Mouse (Mus musculus) forebrain, embryonic 12.5 days (tissue): ENCODE results near the gene Eif6. TPM values are rescaled to one million over a fixed set of nuclear protein-coding genes. Genes with fewer than 3 reads are reported as not detected.

Experiments
- ATAC-seq: fragments of 200-750 bp; cut with Nextera tagmentation; 2 replicates; pipeline ENCODE4 v1.8.0; 2017; ENCODE audit warnings: moderate TSS enrichment; ENCODE audit not compliant: low FRiP score
- H3K27ac ChIP-seq: fragments of 300-500 bp; sonication (generic); 2 replicates; pipeline ENCODE4 v1.5.1; 2016; ENCODE audit warnings: mild to moderate bottlenecking
- H3K27me3 ChIP-seq: fragments of 300-500 bp; sonication (generic); 2 replicates; pipeline ENCODE4 v1.6.1; 2016; ENCODE audit warnings: mild to moderate bottlenecking
- H3K36me3 ChIP-seq: fragments of 300-500 bp; sonication (generic); replicated peaks from 2 replicates; pipeline ENCODE4 v1.6.1; 2016; ENCODE audit warnings: mild to moderate bottlenecking
- H3K4me1 ChIP-seq: fragments of 300-500 bp; sonication (generic); 2 replicates; pipeline ENCODE4 v1.6.1; 2016
- H3K4me2 ChIP-seq: fragments of 300-500 bp; sonication (generic); 2 replicates; pipeline ENCODE4 v1.6.1; 2016; ENCODE audit warnings: mild to moderate bottlenecking, moderate library complexity
- H3K4me3 ChIP-seq: fragments of 300-500 bp; sonication (generic); replicated peaks from 2 replicates; pipeline ENCODE4 v1.5.1; 2016; ENCODE audit warnings: mild to moderate bottlenecking
- H3K9ac ChIP-seq: fragments of 300-500 bp; sonication (generic); 2 replicates; pipeline ENCODE4 v1.6.1; 2016; ENCODE audit warnings: mild to moderate bottlenecking
- H3K9me3 ChIP-seq: fragments of 300-500 bp; sonication (generic); 2 replicates; pipeline ENCODE4 v1.6.1; 2016
- WGBS: fragments of 180-500 bp; shearing (Covaris S2); methylation state at CpG from one replicate; pipeline ENCODE4 v1.1.7; 2016; 5-methylcytosine and 5-hydroxymethylcytosine counted together
- polyA plus RNA-seq: library from polyadenylated mRNA; unstranded; fragments of >200 nt; fragmentation: Nextera tagmentation; extraction: Ambion mirVana; gene quantifications from 2 replicates; pipeline ENCODE4 v1.2.1, GENCODE M21; 2016

The Eif6 gene
- polyA plus RNA-seq, 1 experiment from 2014 or later, result 160 TPM

DNA sequence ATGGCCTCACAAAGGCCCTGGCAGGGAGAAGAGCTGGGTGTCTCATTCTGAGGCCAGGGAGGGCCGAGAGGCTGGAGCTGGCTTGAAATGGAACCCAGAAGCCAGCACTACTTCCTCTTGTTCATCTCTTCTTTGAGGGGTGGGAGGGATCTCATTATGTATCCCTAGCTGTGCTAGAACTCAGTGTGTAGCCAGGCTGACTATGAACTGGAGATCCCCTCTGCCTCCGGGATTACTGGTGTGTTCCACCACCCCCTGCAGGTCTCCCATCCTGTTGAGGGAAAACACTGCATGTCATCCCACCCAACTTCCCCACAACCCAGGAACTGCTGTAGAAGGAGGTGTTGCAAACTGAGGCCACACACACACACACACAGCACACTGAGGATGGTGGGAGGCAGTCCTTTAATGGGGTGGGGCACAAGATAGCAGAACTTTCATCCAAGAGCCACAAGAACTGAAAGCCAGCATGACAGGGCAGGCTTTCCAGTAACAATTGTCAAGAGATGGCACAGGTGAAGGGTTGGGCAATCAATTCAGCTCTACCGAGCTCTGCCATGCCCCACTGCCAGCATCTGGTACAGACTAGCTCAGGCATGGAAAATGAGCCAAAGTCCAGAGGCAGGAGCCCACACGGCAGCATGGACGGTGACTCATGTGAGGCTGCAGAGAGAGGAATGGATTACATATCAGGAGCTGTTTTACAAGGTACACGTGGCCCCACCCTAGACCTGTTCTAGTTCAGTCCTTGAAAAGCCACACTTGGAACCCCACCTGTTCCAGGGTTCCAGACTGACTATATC lies 7.1 kb downstream of the Eif6 start:
- H3K9me3 ChIP-seq, result no peaks in the 10 kb centered on the region
- peak overlapping the region; percentile 56 for H3K4me3 ChIP-seq
- peaks cover 22% of the 10 kb centered on the region for H3K4me1 ChIP-seq
- H3K27ac ChIP-seq, result peak overlapping the region; percentile 51
- H3K9ac ChIP-seq, result peak overlapping the region; percentile 74
- peak overlapping the region; percentile 82 for H3K4me2 ChIP-seq
- ATAC-seq, result peak; percentile 34; the same call in 1 of the 2 replicates
- 66% methylated on average over 6 of the region's 6 CpGs for WGBS
- H3K36me3 ChIP-seq, result peaks cover 44% of the 10 kb centered on the region
- no peaks in the 10 kb centered on the region for H3K27me3 ChIP-seq

DNA sequence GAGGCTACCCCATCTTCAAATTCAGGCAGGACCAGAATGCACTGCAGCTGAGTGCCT lies 7.5 kb downstream of the Eif6 start, which contains the start of gene BC029722:
BC029722 (minus strand) TSS at position 35 of the 57 bp plus-strand sequence.
- H3K4me1 ChIP-seq, result peaks cover 22% of the 10 kb centered on the region
- ATAC-seq, result no peak
- peak within 1 kb of the TSS; percentile 82 for H3K4me2 ChIP-seq
- no peaks in the 10 kb centered on the region for H3K9me3 ChIP-seq
- peak within 1 kb of the TSS; percentile 74 for H3K9ac ChIP-seq
- H3K4me3 ChIP-seq, result peak within 1 kb of the TSS; percentile 56
- H3K27ac ChIP-seq, result peak within 1 kb of the TSS; percentile 51
- no peaks in the 10 kb centered on the region for H3K27me3 ChIP-seq
- peaks cover 44% of the 10 kb centered on the region for H3K36me3 ChIP-seq

DNA sequence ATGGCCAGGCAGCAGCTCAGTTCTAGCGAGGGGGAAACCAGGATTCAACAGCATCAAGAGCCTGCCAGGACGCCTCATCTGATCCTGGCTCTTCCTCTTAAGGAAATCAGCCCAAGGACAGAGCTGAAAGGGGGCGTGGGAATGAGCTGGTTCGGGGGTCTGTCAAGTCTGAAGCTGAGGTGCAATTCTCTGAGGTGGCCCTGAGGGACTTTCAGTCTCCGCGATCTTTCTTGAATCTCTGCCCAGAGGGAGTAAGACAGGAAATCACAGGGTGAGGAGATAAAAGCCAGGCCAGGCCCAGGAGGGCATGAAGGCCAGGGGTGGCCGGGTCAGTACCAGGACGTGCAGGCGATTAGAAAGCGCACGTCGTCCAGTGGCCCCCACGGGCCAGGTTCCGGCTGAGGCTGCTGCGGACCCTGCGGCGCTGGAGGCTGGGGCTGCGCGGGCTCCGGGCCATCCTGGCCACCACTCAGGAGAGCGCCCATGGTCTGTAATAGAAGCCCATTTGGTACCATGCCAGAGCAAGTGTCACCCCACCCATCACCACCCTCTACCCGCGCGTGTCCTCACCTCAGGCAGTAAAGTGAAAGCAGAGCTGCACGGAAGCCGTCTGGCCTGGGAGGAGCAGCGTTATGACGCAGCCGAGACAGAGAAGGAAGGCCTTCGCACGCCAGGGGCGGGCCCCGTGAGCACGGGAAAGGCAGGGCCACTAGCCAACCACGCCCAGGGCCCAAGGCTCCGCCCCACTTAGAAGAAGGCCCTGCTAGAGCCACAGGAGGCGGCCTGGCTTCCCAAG lies 7.9 kb downstream of the Eif6 start:
- Histone ChIP-seq H3K4me3 (peak overlapping the region; percentile 56), H3K27ac (peak overlapping the region; percentile 51), H3K4me2 (peak overlapping the region; percentile 82), H3K9me3 (no peaks in the 10 kb centered on the region), H3K27me3 (no peaks in the 10 kb centered on the region), H3K4me1 (peaks cover 22% of the 10 kb centered on the region), H3K9ac (peak overlapping the region; percentile 74), H3K36me3 (peaks cover 40% of the 10 kb centered on the region)
- peak; percentile 94 for ATAC-seq
- WGBS, result 2% methylated on average over 37 of the region's 37 CpGs

DNA sequence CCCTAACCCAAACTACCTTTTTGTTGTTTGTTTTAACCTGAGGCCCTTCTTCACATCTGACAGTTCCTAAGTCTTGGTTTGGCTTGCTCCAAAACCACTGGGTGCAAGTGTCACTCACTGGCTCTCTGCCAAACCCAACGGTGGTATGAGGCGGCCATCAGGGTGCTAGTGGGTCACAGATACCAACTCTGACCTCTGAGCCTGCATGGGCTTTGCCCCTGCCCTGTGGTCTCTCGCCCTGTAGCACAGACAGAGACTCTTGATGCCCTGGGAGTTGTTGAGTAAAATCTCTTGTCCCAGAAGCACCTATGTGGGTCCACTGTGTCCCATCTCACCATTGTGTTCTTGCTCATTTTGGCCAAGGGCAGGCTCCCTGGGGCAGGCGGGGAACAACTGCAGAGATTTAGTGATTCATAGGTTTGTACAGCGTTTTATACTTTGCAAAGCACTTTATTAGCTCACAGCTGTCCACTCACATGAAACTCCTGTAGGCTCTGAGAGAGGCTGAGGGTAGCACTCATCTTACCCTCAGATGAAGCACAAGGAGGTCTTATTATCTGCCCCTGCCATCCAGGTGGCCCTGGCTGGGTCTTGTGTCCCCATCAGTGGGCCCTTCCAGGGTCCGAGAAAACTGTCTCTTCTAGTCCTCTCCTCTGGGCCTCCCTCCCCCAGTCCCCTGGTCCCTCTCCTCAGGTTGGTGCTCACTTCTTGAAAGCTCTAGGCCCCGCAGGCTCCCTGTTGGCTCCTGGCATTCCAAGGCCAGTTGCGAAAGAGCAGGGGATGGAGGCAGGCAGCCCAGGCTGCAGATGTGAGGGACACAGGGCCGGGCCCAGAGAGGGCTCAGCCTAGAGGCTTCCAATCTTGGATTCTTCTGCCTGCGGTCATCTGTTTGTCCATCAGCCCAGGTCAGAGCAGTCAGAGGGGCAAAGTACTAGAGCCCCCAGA lies 9.2 kb downstream of the Eif6 start:
- no peak overlapping the region for H3K27ac ChIP-seq
- 83% methylated on average over 10 of the region's 10 CpGs for WGBS
- no peak overlapping the region for H3K4me3 ChIP-seq
- no peaks in the 10 kb centered on the region for H3K27me3 ChIP-seq
- H3K4me2 ChIP-seq, result peak overlapping the region; percentile 82; the same call in 1 of the 2 replicates
- no peak for ATAC-seq
- no peak overlapping the region; the same call in 1 of the 2 replicates for H3K9ac ChIP-seq
- no peaks in the 10 kb centered on the region for H3K9me3 ChIP-seq
- peaks cover 22% of the 10 kb centered on the region for H3K4me1 ChIP-seq
- peaks cover 28% of the 10 kb centered on the region for H3K36me3 ChIP-seq

DNA sequence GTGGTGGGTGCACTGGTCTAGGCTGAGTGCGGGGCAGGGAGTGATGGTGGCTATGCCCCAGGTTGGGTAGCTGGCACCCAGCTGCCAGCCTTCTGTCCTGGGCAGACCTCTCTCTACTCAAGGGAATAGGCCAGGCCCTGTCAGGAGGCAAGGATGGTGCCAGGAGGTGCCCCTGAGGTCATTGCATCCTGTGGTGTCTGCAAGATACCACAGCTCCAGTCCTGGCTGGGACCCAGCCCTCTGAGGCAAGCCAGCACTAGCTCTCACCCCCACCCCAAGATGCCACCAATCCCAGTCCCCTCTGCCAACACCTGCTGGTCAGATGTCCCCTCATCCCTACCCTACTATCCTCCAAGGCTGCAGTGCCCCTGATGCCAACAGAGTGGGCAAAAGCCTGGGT lies 10.5 kb downstream of the Eif6 start:
- peaks cover 16% of the 10 kb centered on the region for H3K36me3 ChIP-seq
- ATAC-seq, result no peak

DNA sequence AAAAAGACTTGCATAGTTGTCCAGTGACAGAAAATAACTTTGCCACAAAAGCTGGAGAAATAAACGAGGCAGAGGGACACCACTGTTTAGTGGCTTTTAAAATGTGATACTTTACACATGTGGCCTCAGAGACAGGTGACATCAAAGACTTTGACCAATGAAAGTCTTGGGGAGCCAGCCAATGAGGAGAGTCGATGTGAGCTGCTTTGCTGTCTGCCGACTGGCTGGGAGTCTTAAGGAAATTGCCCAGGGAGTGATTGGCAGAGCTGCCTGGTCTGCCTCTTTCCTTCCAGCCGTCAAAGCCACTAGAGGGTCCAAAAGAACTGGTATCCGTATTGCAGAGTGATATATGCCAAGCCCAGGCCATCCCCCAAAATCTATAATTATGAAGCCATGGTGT lies 11.9 kb downstream of the Eif6 start:
- WGBS, result 38% methylated on average over 5 of the region's 5 CpGs
- Histone ChIP-seq H3K4me1 (peaks cover 22% of the 10 kb centered on the region), H3K27ac (no peak overlapping the region), H3K9ac (no peak overlapping the region), H3K4me2 (no peak overlapping the region), H3K36me3 (peaks cover 3% of the 10 kb centered on the region; the same call in 1 of the 2 replicates), H3K27me3 (no peaks in the 10 kb centered on the region), H3K9me3 (no peaks in the 10 kb centered on the region), H3K4me3 (no peak overlapping the region)
- no peak for ATAC-seq

More for the DNA sequence above, 10.5 kb downstream of the Eif6 start:
- H3K4me1 ChIP-seq, result peaks cover 22% of the 10 kb centered on the region
- no peak overlapping the region for H3K9ac ChIP-seq
- H3K4me3 ChIP-seq, result no peak overlapping the region
- no peak overlapping the region for H3K27ac ChIP-seq
- 100% methylated on average over 1 of the region's 1 CpGs for WGBS
- H3K4me2 ChIP-seq, result no peak overlapping the region
- H3K27me3 ChIP-seq, result no peaks in the 10 kb centered on the region
- H3K9me3 ChIP-seq, result no peaks in the 10 kb centered on the region

DNA sequence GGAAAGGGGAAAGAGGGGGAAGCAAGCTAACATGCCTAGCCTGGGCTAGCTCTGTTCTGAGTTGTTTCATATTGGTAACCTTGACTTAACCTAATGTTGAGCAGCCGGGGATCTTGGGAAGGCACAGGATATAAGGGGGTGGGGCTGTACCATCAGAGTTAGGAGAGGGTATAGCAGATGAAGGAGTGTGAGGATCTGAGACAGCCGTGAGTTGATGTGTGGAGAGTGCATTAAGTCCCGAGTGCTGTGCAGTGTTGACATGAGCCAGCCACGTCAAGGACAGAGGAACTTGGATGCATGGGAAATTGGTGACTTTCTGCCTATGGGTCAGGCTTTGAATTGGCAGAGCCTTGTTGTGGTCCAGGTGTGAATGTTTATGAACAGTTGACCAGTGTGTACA lies 14.1 kb downstream of the Eif6 start:
- ATAC-seq, result no peak
- H3K27ac ChIP-seq, result no peak overlapping the region
- H3K36me3 ChIP-seq, result no peaks in the 10 kb centered on the region
- no peaks in the 10 kb centered on the region for H3K9me3 ChIP-seq
- H3K4me1 ChIP-seq, result 0 out of 2 replicates have a peak, but pooled peaks cover under 1% of the 10 kb centered on the region
- H3K27me3 ChIP-seq, result no peaks in the 10 kb centered on the region
- no peak overlapping the region for H3K9ac ChIP-seq
- 89% methylated on average over 4 of the region's 4 CpGs for WGBS
- H3K4me3 ChIP-seq, result no peak overlapping the region
- H3K4me2 ChIP-seq, result no peak overlapping the region

DNA sequence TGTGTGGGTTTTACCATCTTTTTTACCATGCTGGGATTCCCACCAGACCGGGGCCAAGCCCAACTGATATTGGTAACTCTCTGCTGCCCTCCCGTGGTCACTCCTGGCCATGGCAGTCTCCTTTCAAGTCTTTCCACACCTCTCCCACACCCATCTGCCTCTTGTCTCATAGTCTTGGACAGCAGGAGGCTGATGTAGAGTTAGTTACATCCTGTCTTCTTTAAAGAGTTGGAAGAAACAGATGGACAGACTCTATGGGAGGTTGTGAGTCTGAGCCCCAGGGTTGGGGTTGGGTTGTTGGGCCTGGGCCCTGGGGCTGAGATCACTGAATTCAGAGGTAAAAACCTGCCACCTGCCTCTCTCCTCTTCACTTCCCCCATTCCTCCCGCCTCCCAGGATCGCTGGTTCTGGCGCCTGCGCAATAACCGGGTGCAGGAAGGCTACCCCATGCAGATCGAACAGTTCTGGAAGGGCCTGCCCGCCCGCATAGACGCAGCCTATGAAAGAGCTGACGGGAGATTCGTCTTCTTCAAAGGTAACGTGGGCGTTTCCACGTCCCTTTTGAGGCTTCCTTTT lies 14.8 kb downstream of the Eif6 start:
- H3K4me2 ChIP-seq, result no peak overlapping the region
- no peaks in the 10 kb centered on the region for H3K9me3 ChIP-seq
- no peaks in the 10 kb centered on the region for H3K36me3 ChIP-seq
- H3K9ac ChIP-seq, result no peak overlapping the region
- no peaks in the 10 kb centered on the region for H3K27me3 ChIP-seq
- H3K4me3 ChIP-seq, result no peak overlapping the region
- WGBS, result 41% methylated on average over 16 of the region's 16 CpGs
- H3K4me1 ChIP-seq, result no peaks in the 10 kb centered on the region
- H3K27ac ChIP-seq, result no peak overlapping the region
- ATAC-seq, result no peak

DNA sequence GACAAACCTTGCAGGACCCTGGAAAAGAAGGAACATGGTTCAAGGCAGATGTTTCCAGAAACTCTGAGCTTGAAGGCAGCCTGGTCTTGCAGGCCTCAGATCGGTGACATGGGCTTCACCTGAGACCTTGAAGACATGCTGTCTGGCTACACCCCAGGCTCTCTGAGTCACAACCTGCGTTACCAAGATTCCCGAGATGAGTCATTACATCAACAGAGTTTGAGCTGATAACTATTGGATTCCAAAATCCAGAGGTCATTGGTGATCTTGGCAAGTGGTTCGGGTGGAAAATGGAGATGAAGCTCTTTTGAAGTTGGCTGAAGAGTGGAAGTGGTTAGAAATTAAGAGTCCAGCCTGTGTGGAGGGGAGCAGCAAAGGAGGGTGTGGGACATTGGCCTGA lies 17.1 kb downstream of the Eif6 start:
- ATAC-seq, result no peak
- Histone ChIP-seq H3K27ac (no peak overlapping the region), H3K27me3 (no peaks in the 10 kb centered on the region), H3K36me3 (no peaks in the 10 kb centered on the region), H3K9me3 (no peaks in the 10 kb centered on the region), H3K4me3 (no peak overlapping the region), H3K4me1 (no peaks in the 10 kb centered on the region), H3K9ac (no peak overlapping the region), H3K4me2 (no peak overlapping the region)
- 87% methylated on average over 4 of the region's 4 CpGs for WGBS

DNA sequence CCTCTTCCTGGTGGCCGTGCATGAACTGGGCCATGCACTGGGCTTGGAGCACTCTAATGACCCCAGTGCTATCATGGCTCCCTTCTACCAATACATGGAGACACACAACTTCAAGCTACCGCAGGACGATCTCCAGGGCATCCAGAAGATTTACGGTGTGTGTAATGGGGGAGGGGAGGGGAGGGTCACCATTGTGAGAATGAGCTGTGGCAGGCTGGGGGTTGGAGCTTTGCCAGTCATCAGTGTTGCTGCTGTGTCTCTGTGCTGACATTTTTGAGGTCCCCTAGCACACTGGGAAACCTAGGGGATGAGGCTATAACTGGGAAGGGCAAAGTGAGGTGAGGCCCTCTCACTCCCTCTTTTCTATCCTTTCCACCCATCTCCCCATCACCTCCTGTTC lies 19.3 kb downstream of the Eif6 start:
- H3K36me3 ChIP-seq, result no peaks in the 10 kb centered on the region
- no peak overlapping the region for H3K27ac ChIP-seq
- no peak overlapping the region for H3K9ac ChIP-seq
- H3K4me3 ChIP-seq, result no peak overlapping the region
- no peak overlapping the region for H3K4me2 ChIP-seq
- H3K9me3 ChIP-seq, result no peaks in the 10 kb centered on the region
- ATAC-seq, result no peak
- no peaks in the 10 kb centered on the region for H3K27me3 ChIP-seq
- no peaks in the 10 kb centered on the region for H3K4me1 ChIP-seq
- WGBS, result 85% methylated on average over 4 of the region's 4 CpGs

DNA sequence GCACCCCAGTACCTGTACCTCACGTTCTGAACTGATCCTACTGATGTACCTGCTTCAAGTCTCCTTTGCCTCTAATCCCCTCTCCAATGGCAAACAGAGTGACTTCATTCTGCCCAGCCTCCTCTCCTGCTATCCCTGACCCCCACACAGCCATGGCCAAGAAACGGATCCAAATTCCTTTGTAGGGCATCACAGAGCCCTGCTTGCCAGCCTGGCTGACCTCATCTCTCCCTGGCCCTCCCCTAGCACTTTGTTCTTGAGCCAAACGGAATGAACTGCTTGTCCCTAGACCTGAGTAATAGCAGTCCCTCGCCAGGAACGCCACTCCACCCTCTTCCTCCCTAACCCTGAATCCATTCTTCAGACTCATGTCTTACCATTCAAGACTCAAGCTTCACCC lies 20.2 kb downstream of the Eif6 start:
- Histone ChIP-seq H3K27me3 (no peaks in the 10 kb centered on the region), H3K9me3 (no peaks in the 10 kb centered on the region), H3K36me3 (no peaks in the 10 kb centered on the region), H3K9ac (no peak overlapping the region), H3K4me3 (no peak overlapping the region), H3K4me1 (no peaks in the 10 kb centered on the region), H3K27ac (no peak overlapping the region), H3K4me2 (no peak overlapping the region)
- WGBS, result 71% methylated on average over 5 of the region's 5 CpGs
- ATAC-seq, result no peak

DNA sequence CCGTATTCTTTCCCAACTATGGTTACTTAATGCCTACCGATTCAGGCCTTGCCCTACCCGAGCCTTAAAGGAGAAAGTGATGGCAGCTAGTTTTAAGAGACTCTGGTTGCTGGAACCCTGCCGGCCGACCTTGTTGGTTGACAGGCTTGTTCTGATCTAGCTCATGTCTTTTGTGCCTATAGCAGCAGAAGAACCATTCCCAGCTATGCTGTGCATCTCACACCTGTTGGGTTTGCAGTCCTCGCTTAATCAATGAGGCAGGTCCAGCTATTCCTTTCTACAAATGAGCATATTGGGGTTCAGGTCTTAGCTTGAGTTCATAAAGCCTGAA lies 20.8 kb downstream of the Eif6 start:
- H3K4me3 ChIP-seq, result no peak overlapping the region
- 83% methylated on average over 6 of the region's 6 CpGs for WGBS
- H3K4me2 ChIP-seq, result no peak overlapping the region
- no peaks in the 10 kb centered on the region for H3K27me3 ChIP-seq
- H3K9ac ChIP-seq, result no peak overlapping the region
- no peak overlapping the region for H3K27ac ChIP-seq
- no peak for ATAC-seq
- no peaks in the 10 kb centered on the region for H3K4me1 ChIP-seq
- H3K36me3 ChIP-seq, result no peaks in the 10 kb centered on the region
- H3K9me3 ChIP-seq, result no peaks in the 10 kb centered on the region
